Mouse (Mus musculus): ENCODE data around the gene Gatd1.

DNA sequence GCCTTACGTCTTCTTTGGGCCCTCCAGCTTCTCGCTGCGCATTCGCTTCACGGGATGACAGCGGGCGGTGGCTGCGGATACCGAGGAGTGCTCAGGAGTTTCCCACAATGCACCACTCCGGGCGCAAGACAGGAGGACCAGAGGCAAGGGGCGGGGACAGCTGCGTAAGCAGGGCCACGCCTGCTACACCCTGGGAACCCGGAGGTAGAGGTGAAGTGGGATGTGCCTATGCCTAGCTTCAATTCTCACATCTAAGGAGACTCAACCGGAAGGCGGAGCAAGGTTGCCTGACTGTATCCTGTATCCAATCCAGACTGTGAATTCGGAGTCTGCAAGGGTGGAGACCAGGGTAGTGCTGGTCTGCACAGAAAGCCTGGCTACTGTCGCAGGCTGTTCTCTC lies 15.4 kb upstream of the Gatd1 start, which contains the start of gene Cend1:
- TF ChIP-seq CTCF (IDR thresholded peaks at IDR 0.05; ENCODE audit: low read depth, low read length) (no peak), POLR2A (IDR thresholded peaks at IDR 0.05; ENCODE audit: borderline replicate concordance, low read depth, low read length) (no peak)
